ENCODE assay signal across 15 mouse cellular contexts in the genomic region with DNA sequence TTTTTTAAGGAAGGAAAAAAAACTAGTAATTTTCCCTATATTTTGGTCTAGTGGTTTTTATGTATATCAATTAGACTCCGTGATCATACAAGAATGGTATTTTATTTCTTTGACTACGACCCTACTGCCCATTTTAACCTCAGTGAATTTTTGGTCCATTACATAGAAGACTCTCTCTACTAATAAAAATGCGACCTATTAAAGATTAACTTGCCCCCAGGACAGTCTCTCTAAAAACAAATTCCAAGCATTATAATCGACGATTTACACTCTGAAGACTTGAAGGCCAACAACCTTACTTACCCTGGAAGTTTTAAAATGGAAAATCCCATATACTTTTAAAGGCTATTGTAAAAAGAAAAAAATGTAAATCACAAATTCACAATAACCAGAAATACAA.
"Had no signal": no experiment of that assay in that cellular context is flagged by ENCODE, and none has a peak within 500 bp of the region (broad histone marks: within the 10 kb centered on the region; RNA-seq: fewer than 3 reads in every experiment).

No protein-coding gene starts in this region.

- ATAC-seq: intestine, postnatal 0 days had no signal

- H3K4me3 ChIP-seq: layer of hippocampus, adult 2 months; left cerebral cortex, adult 2 months; liver, embryonic 13.5 days had no signal

- DNase-seq: layer of hippocampus, adult 9-11 months; liver, embryonic 13.5 days; lung, adult 2 months; lung, postnatal 14 days; lung, postnatal 4 days; midbrain, embryonic 14.5 days; right cerebral cortex, postnatal 4 days; thymus, adult 2 months; thymus, postnatal 14 days; thymus, postnatal 4 days had no signal

- H3K27ac ChIP-seq: layer of hippocampus, adult 2 months; left cerebral cortex, adult 2 months; liver, embryonic 13.5 days; stomach, postnatal 0 days had no signal

- H3K9ac ChIP-seq: liver, embryonic 13.5 days had no signal

- H3K4me1 ChIP-seq: liver, embryonic 13.5 days had no signal

- H3K9me3 ChIP-seq: liver, embryonic 13.5 days had no signal

- H3K36me3 ChIP-seq: liver, embryonic 13.5 days had no signal

- H3K4me2 ChIP-seq: liver, embryonic 13.5 days; midbrain, embryonic 11.5 days had no signal
